Comparison of ENCODE assay signal across 10 mouse cellular contexts in the genomic region with DNA sequence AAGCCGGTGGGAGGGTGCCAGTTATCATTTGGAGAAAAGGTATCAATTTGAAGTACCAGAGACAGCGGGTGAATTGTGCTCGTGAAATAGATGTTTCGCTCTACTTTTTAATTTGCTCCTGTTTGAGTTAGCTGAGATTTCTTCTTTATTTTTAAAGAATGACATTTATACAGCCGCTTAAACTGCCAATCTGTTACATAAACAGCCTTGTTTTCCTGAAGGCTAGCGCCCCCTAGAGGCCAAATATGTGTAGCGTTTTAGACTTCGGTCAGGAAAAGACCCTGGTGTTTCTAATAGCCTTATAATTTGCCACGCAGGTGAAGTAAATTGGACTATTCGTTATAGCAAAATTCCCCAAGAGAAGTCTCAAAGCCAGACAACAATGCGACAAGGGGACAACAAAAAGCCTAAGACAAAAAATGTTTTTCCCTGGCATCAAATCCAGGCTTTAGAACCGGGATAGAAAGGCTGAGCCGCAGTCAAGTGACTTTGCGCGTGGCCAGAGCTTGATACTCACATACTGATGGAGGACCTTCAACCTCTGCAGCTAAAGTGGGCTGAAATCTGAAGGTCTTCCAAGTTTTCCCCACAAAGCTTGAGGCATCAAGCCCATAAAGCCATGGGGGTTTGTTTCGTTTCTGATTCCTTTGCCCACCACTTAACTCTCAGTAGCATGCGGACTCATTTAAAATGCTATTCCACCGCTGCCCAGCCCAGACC. TPM values are rescaled to one million over a fixed set of nuclear protein-coding genes. Genes with fewer than 3 reads are reported as not detected.
DNase-seq lines count a peak whose midpoint lies in the region; ATAC-seq and TF ChIP-seq lines count a peak whose summit lies in the region.
"Had no signal": no experiment of that assay in that cellular context is flagged by ENCODE, and none has a peak within 500 bp of the region (broad histone marks: within the 10 kb centered on the region; RNA-seq: fewer than 3 reads in every experiment).

No protein-coding gene starts in this region.

- H3K4me1 ChIP-seq in kidney, embryonic 15.5 days = no peaks in the 10 kb centered on the region
- H3K4me1 ChIP-seq in cerebellum, adult 2 months (ENCODE audit: control insufficient read depth, insufficient read depth, low read length) = no peaks in the 10 kb centered on the region
- H3K4me1 ChIP-seq: embryonic facial prominence, embryonic 12.5 days; midbrain, embryonic 12.5 days had no signal

- H3K36me3 ChIP-seq in kidney, embryonic 15.5 days = no peaks in the 10 kb centered on the region
- H3K36me3 ChIP-seq: embryonic facial prominence, embryonic 12.5 days; midbrain, embryonic 12.5 days had no signal

- TF ChIP-seq POLR2A in cerebellum, adult 2 months (IDR thresholded peaks at IDR 0.05; ENCODE audit: borderline replicate concordance, insufficient read depth, low read length) = no peak

- no peak overlapping the region for H3K4me2 ChIP-seq in kidney, embryonic 15.5 days
- H3K4me2 ChIP-seq: embryonic facial prominence, embryonic 12.5 days; midbrain, embryonic 12.5 days had no signal

- ATAC-seq in kidney, embryonic 15.5 days (replicated peaks; ENCODE audit: low FRiP score) = no peak

- H3K4me3 ChIP-seq in kidney, embryonic 15.5 days (replicated peaks) = no peak overlapping the region
- no peak overlapping the region for H3K4me3 ChIP-seq in cerebellum, adult 2 months (replicated peaks; ENCODE audit: insufficient read depth, low read depth, low read length)
- H3K4me3 ChIP-seq: embryonic facial prominence, embryonic 12.5 days; midbrain, embryonic 12.5 days had no signal

- no peaks in the 10 kb centered on the region for H3K9me3 ChIP-seq in kidney, embryonic 15.5 days (replicated peaks)
- H3K9me3 ChIP-seq: embryonic facial prominence, embryonic 12.5 days; midbrain, embryonic 12.5 days had no signal

- WGBS in kidney, embryonic 15.5 days = 56% methylated on average over 18 of the region's 18 CpGs
- WGBS in cerebellum, adult 2 months = 46% methylated on average over 18 of the region's 18 CpGs

- no peak overlapping the region for H3K9ac ChIP-seq in kidney, embryonic 15.5 days
- H3K9ac ChIP-seq: embryonic facial prominence, embryonic 12.5 days; midbrain, embryonic 12.5 days had no signal

- peak; percentile 52 for DNase-seq in kidney, adult 11 months
- peak; percentile 54 for DNase-seq in Muller cell, postnatal 12 days (ENCODE audit: inconsistent ontology term)
- peak; percentile 57 to 58 for DNase-seq in cerebellum, adult 2 months
- peak; percentile 32 to 59 for DNase-seq in gastrocnemius, postnatal 4 days (ENCODE audit: low spot score in 2 of 2)
- DNase-seq in layer of hippocampus, postnatal 14 days (ENCODE audit: low spot score in 2 of 2) = peak; percentile 77 to 89
- peak; percentile 61 for DNase-seq in naive thymus-derived CD4-positive, alpha-beta T cell, adult 2 months (ENCODE audit: low read depth)
- peak; percentile 51 to 53 for DNase-seq in urinary bladder, postnatal 36 days (ENCODE audit: low spot score in 2 of 2)

- peak; percentile 57; the same call in 1 of the 2 replicates for TF ChIP-seq CTCF in cerebellum, adult 2 months (IDR thresholded peaks at IDR 0.05; ENCODE audit: borderline replicate concordance, insufficient read depth, low read depth, low read length)

- H3K27ac ChIP-seq in kidney, embryonic 15.5 days = no peak overlapping the region
- no peak overlapping the region for H3K27ac ChIP-seq in cerebellum, adult 2 months (ENCODE audit: insufficient read depth, low read length)
- H3K27ac ChIP-seq: embryonic facial prominence, embryonic 12.5 days; midbrain, embryonic 12.5 days had no signal

- no peaks in the 10 kb centered on the region for H3K27me3 ChIP-seq in kidney, embryonic 15.5 days
- H3K27me3 ChIP-seq in cerebellum, adult 2 months (ENCODE audit: control insufficient read depth, insufficient read depth, low read length) = no peaks in the 10 kb centered on the region
- H3K27me3 ChIP-seq: embryonic facial prominence, embryonic 12.5 days had no signal

RNA-seq across cellular contexts. Expression of gene Glis3, which starts 46.4 kb away (rescaled TPM):
- 8.4 and 9.2 TPM in 2 replicates for polyA plus RNA-seq in kidney, embryonic 15.5 days (2015; fragmentation: Nextera tagmentation; extraction: Ambion mirVana)
- 0.59 and 0.63 TPM in 2 replicates for polyA plus RNA-seq in cerebellum, adult 2 months (2012; rRNA removed)
- 1 to 10 TPM; 3.6 to 4.7 TPM for total RNA-seq in gastrocnemius, postnatal 4 days (2021)
- total RNA-seq in layer of hippocampus, postnatal 14 days (2021) = 10 to 100 TPM in 1 of 2 experiments, 1 to 10 TPM in 1; 8.6 to 11.8 TPM
